Mouse (Mus musculus) liver, embryonic 11.5 days (tissue): ENCODE data around the gene Ofd1. TPM values are rescaled to one million over a fixed set of nuclear protein-coding genes. Genes with fewer than 3 reads are reported as not detected.

Experiments
- ATAC-seq: fragments of 200-750 bp; cut with Nextera tagmentation; replicated peaks from 2 replicates; pipeline ENCODE4 v1.8.0; 2017; ENCODE audit warnings: moderate number of reproducible peaks, mild to moderate bottlenecking, moderate TSS enrichment, moderate library complexity; ENCODE audit not compliant: low FRiP score
- DNase-seq: peaks from one replicate; pipeline ENCODE4 v3.0.0-alpha.2; 2017; ENCODE audit warnings: low spot score
- H3K27ac ChIP-seq: fragments of 300-500 bp; sonication (generic); 2 replicates; pipeline ENCODE4 v1.5.1; 2014; ENCODE audit warnings: mild to moderate bottlenecking, low read depth, low read length, control low read depth
- H3K27me3 ChIP-seq: fragments of 300-500 bp; sonication (generic); replicated peaks from 2 replicates; pipeline ENCODE4 v1.6.1; 2014; ENCODE audit warnings: low read length, mixed read lengths; ENCODE audit not compliant: control insufficient read depth, insufficient read depth
- H3K36me3 ChIP-seq: fragments of 300-500 bp; sonication (generic); 2 replicates; pipeline ENCODE4 v1.6.1; 2014; ENCODE audit warnings: mild to moderate bottlenecking, low read length, moderate library complexity, mixed read lengths; ENCODE audit not compliant: control insufficient read depth, insufficient read depth
- H3K4me1 ChIP-seq: fragments of 300-500 bp; sonication (generic); replicated peaks from 2 replicates; pipeline ENCODE4 v1.6.1; 2014; ENCODE audit warnings: low read length, mixed read lengths; ENCODE audit not compliant: control insufficient read depth, insufficient read depth
- H3K4me2 ChIP-seq: fragments of 300-500 bp; sonication (generic); 2 replicates; pipeline ENCODE4 v1.6.1; 2014; ENCODE audit warnings: mild to moderate bottlenecking, control low read depth, moderate library complexity
- H3K4me3 ChIP-seq: fragments of 300-500 bp; sonication (generic); 2 replicates; pipeline ENCODE4 v1.5.1; 2014; ENCODE audit warnings: low read depth, low read length, control low read depth
- H3K9ac ChIP-seq: fragments of 300-500 bp; sonication (generic); 2 replicates; pipeline ENCODE4 v1.6.1; 2014; ENCODE audit warnings: low read depth, low read length, control low read depth
- H3K9me3 ChIP-seq: fragments of 300-500 bp; sonication (generic); 2 replicates; pipeline ENCODE4 v1.6.1; 2016; ENCODE audit warnings: low read length, inconsistent platforms, mixed read lengths; ENCODE audit not compliant: control insufficient read depth
- WGBS: fragments of 180-500 bp; shearing (Covaris S2); extraction: QIAGEN DNeasy Blood & Tissue Kit; methylation state at CpG from one replicate; pipeline ENCODE4 v1.1.7; 2014; 5-methylcytosine and 5-hydroxymethylcytosine counted together
- polyA plus RNA-seq: library from polyadenylated mRNA; unstranded; fragments of >200 nt; fragmentation: Nextera tagmentation; extraction: Ambion mirVana; gene quantifications from 2 replicates; pipeline ENCODE4 v1.2.1, GENCODE M21; 2014

The Ofd1 gene
- polyA plus RNA-seq, result 6.1 and 6.9 TPM in 2 replicates

DNA sequence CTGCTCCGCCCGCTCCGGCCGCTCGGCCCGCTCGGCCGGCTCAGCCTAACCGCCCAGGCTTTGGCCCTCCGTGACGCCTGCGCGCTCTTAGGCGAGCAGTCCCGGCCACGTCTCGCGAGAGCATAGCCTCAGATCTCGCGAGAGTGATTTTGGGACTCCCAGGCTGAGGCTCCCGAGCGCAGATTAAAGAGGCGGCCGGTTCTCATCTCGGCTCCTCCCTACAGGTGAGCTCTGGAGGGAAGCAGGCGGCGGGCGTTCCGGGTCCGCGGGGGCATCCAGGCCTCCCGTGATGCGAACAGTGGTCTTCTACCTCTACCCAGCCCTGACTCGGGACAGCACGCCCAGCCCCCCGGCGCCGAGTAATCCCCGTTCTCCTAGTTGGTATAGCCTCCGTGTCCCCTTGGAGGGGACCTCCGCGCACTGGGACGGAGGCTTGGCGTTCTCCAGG, at the start of gene Ofd1:
TSS of gene Ofd1 (minus strand) at position 89 of the 448 bp plus-strand sequence.
- no peaks in the 10 kb centered on the region; the same call in 1 of the 2 replicates for H3K4me1 ChIP-seq
- peak within 1 kb of the TSS; percentile 65 for H3K4me3 ChIP-seq
- no peaks in the 10 kb centered on the region for H3K36me3 ChIP-seq
- ATAC-seq (peak; percentile 98), DNase-seq (peak; percentile 73)
- H3K4me2 ChIP-seq, result peak within 1 kb of the TSS; percentile 68
- peak within 1 kb of the TSS; percentile 77 for H3K9ac ChIP-seq
- H3K27me3 ChIP-seq, result peaks cover 18% of the 10 kb centered on the region
- 15% methylated on average over 40 of the region's 44 CpGs for WGBS
- H3K27ac ChIP-seq, result peak within 1 kb of the TSS; percentile 71
- H3K9me3 ChIP-seq, result no peaks in the 10 kb centered on the region

DNA sequence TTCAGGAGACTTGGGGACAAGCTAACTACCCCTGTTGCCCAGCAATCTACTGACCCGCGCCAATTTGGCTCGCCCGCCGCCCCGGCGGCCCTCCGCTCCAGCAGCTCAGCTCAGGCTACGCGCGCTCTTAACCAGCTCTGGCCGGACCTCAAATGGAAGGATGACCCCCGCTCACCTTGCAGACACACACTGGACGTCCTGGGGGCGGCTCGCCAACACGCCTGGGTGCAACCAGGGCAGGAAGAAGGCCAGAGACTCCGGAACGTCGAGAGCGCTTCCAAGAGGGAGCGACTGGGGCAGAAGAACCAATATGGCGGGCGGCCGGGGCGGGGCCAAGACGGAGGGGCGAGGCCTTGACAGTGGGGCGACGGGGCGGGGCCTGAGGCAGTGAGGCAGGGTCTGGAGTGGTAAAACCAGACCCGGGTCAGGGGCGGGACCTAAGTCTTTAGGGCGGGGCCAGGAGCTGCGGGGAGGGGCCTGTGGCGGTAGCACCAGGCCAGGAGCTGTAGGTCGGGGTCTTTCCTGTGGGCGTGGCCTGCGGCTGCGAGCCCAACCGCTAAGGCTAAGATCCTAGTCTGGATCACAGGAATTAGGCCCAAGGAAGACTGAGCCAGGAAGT, 39.0 kb upstream of the Ofd1 start, which contains the start of gene Rab9:
TSS of gene Rab9 (minus strand) at position 503 of the 619 bp plus-strand sequence.
- Histone ChIP-seq H3K4me1 (no peaks in the 10 kb centered on the region), H3K4me2 (peak within 1 kb of the TSS; percentile 59), H3K27me3 (peaks cover 4% of the 10 kb centered on the region; the same call in 1 of the 2 replicates), H3K27ac (peak within 1 kb of the TSS; percentile 66), H3K36me3 (no peaks in the 10 kb centered on the region), H3K9me3 (no peaks in the 10 kb centered on the region), H3K4me3 (peak within 1 kb of the TSS; percentile 61), H3K9ac (peak within 1 kb of the TSS; percentile 72)
- peak; percentile 98 for ATAC-seq
- DNase-seq, result peak; percentile 90
- 13% methylated on average over 33 of the region's 41 CpGs for WGBS

DNA sequence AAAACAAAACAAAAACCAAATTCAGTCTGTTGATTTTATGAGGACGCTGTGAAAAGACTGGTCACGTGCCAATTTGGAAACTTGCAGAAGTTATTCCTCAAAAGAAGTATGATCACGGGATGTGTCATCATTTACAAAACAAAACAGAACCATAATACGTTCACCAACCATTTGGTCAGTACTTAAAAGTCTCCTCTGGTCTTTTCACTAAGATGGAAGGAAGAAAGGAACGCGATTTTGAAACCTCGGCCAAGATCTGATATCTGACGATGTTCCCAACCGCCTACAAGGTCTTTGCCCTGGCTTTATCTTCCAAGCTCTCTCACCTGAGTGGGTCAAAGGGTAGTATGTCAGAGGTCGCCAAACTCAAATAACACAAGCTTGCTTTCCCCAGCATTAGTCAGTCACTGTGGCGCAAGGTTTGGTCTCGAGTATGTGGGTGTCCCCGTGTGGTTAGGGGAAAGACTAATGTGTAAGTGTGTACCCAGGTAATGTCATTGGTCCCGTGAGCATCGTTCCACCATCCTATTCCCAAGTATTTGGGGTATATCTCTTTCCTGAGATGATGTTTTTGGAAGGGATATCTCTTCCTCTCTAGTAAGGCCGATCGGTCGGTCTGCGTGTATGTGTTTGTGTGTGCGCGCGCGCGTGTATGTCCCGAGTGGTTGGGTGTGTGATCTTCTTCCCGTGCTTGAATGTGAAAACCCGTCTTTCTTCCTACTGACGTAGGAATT, 38.3 kb upstream of the Ofd1 start:
- Histone ChIP-seq H3K4me1 (no peaks in the 10 kb centered on the region), H3K9ac (peak overlapping the region; percentile 72), H3K27me3 (peaks cover 4% of the 10 kb centered on the region; the same call in 1 of the 2 replicates), H3K36me3 (no peaks in the 10 kb centered on the region; the same call in 1 of the 2 replicates), H3K4me2 (peak overlapping the region; percentile 59), H3K27ac (peak overlapping the region; percentile 66), H3K9me3 (no peaks in the 10 kb centered on the region), H3K4me3 (peak overlapping the region; percentile 61)
- peak; percentile 32 for DNase-seq
- peak; percentile 44 for ATAC-seq
- WGBS, result 20% methylated on average over 28 of the region's 28 CpGs

DNA sequence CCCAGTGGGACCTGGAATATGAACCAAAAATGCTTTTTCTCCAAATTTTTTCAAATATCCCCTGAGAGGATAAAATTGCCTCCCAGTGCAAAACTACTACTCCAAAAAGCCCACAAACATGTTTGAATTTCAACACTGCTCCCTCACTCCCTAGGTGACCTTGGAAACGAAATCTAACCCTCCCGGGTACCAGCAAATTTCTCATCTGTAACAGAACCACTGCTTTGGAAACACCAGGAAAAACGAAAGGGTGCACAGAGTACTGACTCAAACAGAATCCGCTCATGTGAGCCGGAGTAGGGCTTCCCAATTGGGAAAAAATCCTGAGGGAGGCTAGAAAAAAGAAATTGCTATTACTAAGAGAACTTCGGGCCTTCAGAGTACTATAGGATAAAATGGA, 36.9 kb upstream of the Ofd1 start:
- WGBS, result 75% methylated on average over 6 of the region's 6 CpGs

DNA sequence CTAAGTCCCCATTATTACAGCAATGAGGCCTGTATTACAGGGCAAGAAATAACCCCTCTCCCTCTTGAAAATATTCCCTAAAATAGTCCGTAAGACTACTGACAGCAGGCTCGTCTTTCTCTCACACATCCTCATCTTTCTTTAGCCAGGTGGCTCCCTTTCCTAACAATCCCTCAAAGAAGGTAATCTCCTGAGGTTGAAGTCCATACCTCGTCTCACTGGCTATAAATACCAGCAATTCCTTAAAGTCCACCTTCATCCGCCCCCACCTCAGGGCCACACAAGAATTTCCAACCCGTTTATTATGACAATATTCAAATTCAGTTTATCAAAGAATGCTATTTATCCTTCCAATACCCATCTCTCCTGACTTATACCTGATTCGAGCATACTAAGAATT, 32.1 kb upstream of the Ofd1 start:
- 79% methylated on average over 6 of the region's 6 CpGs for WGBS
- no peaks in the 10 kb centered on the region; the same call in 1 of the 2 replicates for H3K36me3 ChIP-seq
- H3K4me3 ChIP-seq, result no peak overlapping the region
- H3K9ac ChIP-seq, result no peak overlapping the region
- no peak for ATAC-seq
- H3K9me3 ChIP-seq, result no peaks in the 10 kb centered on the region
- no peak overlapping the region for H3K27ac ChIP-seq
- H3K4me2 ChIP-seq, result no peak overlapping the region
- H3K4me1 ChIP-seq, result no peaks in the 10 kb centered on the region
- DNase-seq, result no peak
- no peaks in the 10 kb centered on the region for H3K27me3 ChIP-seq

More for the DNA sequence above, 36.9 kb upstream of the Ofd1 start:
- no peak for ATAC-seq
- DNase-seq, result no peak
- Histone ChIP-seq H3K9me3 (no peaks in the 10 kb centered on the region), H3K4me3 (peak overlapping the region; percentile 12; the same call in 1 of the 2 replicates), H3K4me2 (peak overlapping the region; percentile 59), H3K36me3 (no peaks in the 10 kb centered on the region; the same call in 1 of the 2 replicates), H3K9ac (no peak overlapping the region), H3K27ac (no peak overlapping the region), H3K27me3 (0 out of 2 replicates have a peak, but pooled peaks cover 3% of the 10 kb centered on the region), H3K4me1 (no peaks in the 10 kb centered on the region)

DNA sequence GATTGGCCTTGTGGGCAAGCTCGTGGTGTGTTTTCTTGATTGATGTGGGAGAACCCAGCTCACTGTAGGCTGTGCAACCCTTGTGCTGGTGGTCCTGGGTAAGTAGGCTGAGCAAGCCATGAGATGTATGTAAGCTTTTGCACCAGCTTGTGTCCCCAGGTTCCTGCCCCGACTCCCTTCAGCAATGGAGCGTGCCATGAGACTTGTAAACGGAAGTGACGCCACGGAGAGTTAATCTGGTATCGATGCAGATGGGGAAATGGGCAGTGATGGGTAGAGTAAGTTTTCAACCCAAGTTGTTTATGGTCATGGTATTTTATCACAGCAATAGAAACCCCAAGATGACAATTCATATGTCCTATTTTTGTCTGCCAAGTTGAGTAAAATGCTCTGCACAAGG, 27.8 kb upstream of the Ofd1 start:
- no peaks in the 10 kb centered on the region for H3K9me3 ChIP-seq
- H3K27me3 ChIP-seq, result no peaks in the 10 kb centered on the region
- no peak overlapping the region for H3K27ac ChIP-seq
- H3K4me3 ChIP-seq, result no peak overlapping the region
- ATAC-seq (no peak), DNase-seq (no peak)
- 90% methylated on average over 7 of the region's 7 CpGs for WGBS
- no peak overlapping the region for H3K9ac ChIP-seq
- H3K36me3 ChIP-seq, result no peaks in the 10 kb centered on the region
- H3K4me2 ChIP-seq, result no peak overlapping the region
- H3K4me1 ChIP-seq, result no peaks in the 10 kb centered on the region

DNA sequence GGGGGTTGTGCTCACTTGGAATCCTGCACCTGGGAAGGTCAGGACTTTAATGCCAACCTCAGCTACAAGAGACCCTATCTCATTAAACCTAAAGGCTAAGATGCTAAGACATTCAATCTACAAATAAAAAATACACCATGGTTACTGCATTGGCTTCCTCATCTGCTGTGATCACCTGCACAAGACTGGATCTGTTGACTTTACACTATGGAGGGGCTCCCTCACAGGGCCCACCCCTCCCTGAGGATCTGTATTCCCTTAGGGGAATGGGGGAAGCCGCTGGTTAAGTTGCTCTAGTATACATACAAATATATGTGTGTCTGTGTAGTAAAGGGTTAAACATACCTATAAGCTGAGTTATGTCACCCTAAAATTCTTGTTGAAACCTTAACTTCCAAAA, 15.0 kb upstream of the Ofd1 start:
- no peaks in the 10 kb centered on the region for H3K9me3 ChIP-seq
- no peak for DNase-seq
- H3K27me3 ChIP-seq, result no peaks in the 10 kb centered on the region; the same call in 1 of the 2 replicates
- WGBS, result 79% methylated on average over 1 of the region's 1 CpGs
- no peak overlapping the region for H3K9ac ChIP-seq
- no peak overlapping the region for H3K27ac ChIP-seq
- H3K4me2 ChIP-seq, result no peak overlapping the region
- H3K36me3 ChIP-seq, result 0 out of 2 replicates have a peak, but pooled peaks cover 4% of the 10 kb centered on the region
- no peaks in the 10 kb centered on the region for H3K4me1 ChIP-seq
- H3K4me3 ChIP-seq, result no peak overlapping the region
- ATAC-seq, result no peak

DNA sequence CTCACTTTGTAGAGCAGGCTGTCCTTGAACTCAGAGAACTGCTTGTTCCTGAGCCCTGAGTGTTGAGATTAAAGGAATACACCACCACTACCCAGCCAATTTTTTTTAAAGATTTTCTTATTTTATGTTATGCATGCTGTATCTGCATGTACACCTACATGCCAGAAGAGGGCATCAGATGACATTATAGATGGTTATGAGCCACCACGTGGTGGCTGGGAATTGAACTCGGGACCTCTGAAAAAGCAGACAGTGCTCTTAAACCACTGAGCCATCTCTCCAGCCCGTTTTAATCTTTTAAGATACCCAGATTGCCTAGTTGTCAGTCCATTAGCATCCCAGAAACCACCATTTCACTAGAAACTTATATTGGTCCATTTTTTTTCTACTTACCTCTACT, 13.8 kb upstream of the Ofd1 start:
- DNase-seq (no peak), ATAC-seq (no peak)
- Histone ChIP-seq H3K36me3 (0 out of 2 replicates have a peak, but pooled peaks cover 4% of the 10 kb centered on the region), H3K9ac (no peak overlapping the region), H3K9me3 (no peaks in the 10 kb centered on the region), H3K4me3 (no peak overlapping the region), H3K27ac (no peak overlapping the region), H3K4me2 (no peak overlapping the region), H3K4me1 (no peaks in the 10 kb centered on the region), H3K27me3 (no peaks in the 10 kb centered on the region; the same call in 1 of the 2 replicates)
- 65% methylated on average over 3 of the region's 3 CpGs for WGBS
